Mouse (Mus musculus) stomach, postnatal 0 days (tissue): ENCODE data around the gene Ryr1.

Experiments
- CTCF ChIP-seq: IDR thresholded peaks from 2 replicates; pipeline ENCODE4 v1.5.1; 2016; ENCODE audit warnings: antibody characterized with exemption, low read depth, mild to moderate bottlenecking, moderate library complexity
- EP300 ChIP-seq: optimal IDR thresholded peaks from 2 replicates; pipeline ENCODE3; 2016; ENCODE audit warnings: antibody characterized with exemption

- TF ChIP-seq CTCF (no peak), EP300 (no peak)
These were observed 99.4 kb downstream of the Ryr1 start for GRCm38 (mm10) chr7:29025566-29025965.
